Mouse (Mus musculus) embryonic facial prominence, embryonic 12.5 days (tissue): ENCODE measurements around the gene Otud7a. TPM values are rescaled to one million over a fixed set of nuclear protein-coding genes. Genes with fewer than 3 reads are reported as not detected.
A peak's percentile ranks its signal among the peaks of the same experiment; 100 is the strongest.
"Not testable (repeated sequence)": the region's sequence is repeated elsewhere in the genome, so short reads cannot be mapped to it uniquely, and the experiment has no call there.

Source experiments
- ATAC-seq: fragments of 200-750 bp; cut with Nextera tagmentation; 2 replicates; pipeline ENCODE4 v1.8.0; 2017; ENCODE audit not compliant: insufficient number of reproducible peaks, insufficient read depth, low FRiP score, low TSS enrichment
- H3K27ac ChIP-seq: fragments of 300-500 bp; sonication (generic); 2 replicates; pipeline ENCODE4 v1.5.1; 2016; ENCODE audit warnings: mild to moderate bottlenecking
- H3K27me3 ChIP-seq: fragments of 300-500 bp; sonication (generic); 2 replicates; pipeline ENCODE4 v1.6.1; 2016; ENCODE audit warnings: mild to moderate bottlenecking, moderate library complexity
- H3K36me3 ChIP-seq: fragments of 300-500 bp; sonication (generic); 2 replicates; pipeline ENCODE4 v1.6.1; 2016; ENCODE audit warnings: mild to moderate bottlenecking
- H3K4me1 ChIP-seq: fragments of 300-500 bp; sonication (generic); 2 replicates; pipeline ENCODE4 v1.6.1; 2016
- H3K4me2 ChIP-seq: fragments of 300-500 bp; sonication (generic); replicated peaks from 2 replicates; pipeline ENCODE4 v1.6.1; 2016; ENCODE audit warnings: mild to moderate bottlenecking, moderate library complexity
- H3K4me3 ChIP-seq: fragments of 300-500 bp; sonication (generic); 2 replicates; pipeline ENCODE4 v1.5.1; 2016; ENCODE audit warnings: mild to moderate bottlenecking
- H3K9ac ChIP-seq: fragments of 300-500 bp; sonication (generic); 2 replicates; pipeline ENCODE4 v1.6.1; 2016; ENCODE audit warnings: mild to moderate bottlenecking, moderate library complexity
- H3K9me3 ChIP-seq: fragments of 300-500 bp; sonication (generic); 2 replicates; pipeline ENCODE4 v1.6.1; 2016; ENCODE audit warnings: mild to moderate bottlenecking, moderate library complexity
- WGBS: fragments of 180-500 bp; shearing (Covaris S2); methylation state at CpG from one replicate; pipeline ENCODE4 v1.1.7; 2016; 5-methylcytosine and 5-hydroxymethylcytosine counted together
- polyA plus RNA-seq: library from polyadenylated mRNA; unstranded; fragments of >200 nt; fragmentation: Nextera tagmentation; extraction: Ambion mirVana; gene quantifications from 2 replicates; pipeline ENCODE4 v1.2.1, GENCODE M21; 2016

Otud7a gene
- polyA plus RNA-seq, 1 experiment from 2014 or later, result 0.28 TPM

DNA sequence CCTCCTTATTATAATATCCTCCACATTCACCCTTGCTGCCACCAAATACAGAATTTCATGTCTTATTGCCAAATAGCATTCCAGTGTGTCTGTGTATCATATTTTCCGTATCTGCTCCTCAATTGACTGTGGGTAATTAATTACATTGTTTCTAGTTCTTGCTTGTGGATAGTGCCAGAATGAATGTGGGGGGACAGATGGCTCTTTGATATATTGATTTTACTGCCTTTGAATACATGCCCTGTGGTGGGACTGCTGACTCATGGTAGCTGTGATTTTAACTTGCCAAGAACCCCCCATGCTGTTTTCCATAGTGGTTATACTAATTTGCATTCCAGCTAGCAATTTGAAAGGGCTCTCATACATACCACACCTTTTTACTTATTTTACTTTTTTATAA, 215.7 kb downstream of the Otud7a start:
- no peak overlapping the region for H3K9ac ChIP-seq
- no peak overlapping the region for H3K27ac ChIP-seq
- ATAC-seq, result no peak
- WGBS, result 83% methylated on average over 1 of the region's 1 CpGs
- H3K4me1 ChIP-seq, result no peaks in the 10 kb centered on the region
- no peak overlapping the region for H3K4me2 ChIP-seq
- H3K27me3 ChIP-seq, result no peaks in the 10 kb centered on the region
- no peaks in the 10 kb centered on the region for H3K36me3 ChIP-seq
- no peak overlapping the region for H3K4me3 ChIP-seq
- no peaks in the 10 kb centered on the region for H3K9me3 ChIP-seq

DNA sequence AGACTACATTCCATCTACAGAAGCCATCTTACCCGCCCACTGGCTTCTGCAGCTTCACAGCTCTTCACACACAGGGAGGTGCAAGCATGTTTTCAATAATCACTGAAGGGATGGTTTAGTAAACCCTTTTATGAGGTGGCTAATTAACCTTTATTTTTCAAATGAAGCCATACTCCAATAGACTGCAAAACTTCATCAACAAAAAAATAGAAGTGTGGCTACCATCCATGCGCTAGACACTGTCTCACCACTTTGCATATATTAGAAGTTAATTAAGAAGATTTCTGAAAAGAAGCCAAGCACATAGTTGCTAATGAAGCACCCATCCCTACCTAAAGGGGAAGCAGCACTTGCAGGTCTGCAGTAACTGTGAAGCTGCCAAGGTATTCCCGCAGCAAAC, 218.2 kb downstream of the Otud7a start:
- no peaks in the 10 kb centered on the region for H3K9me3 ChIP-seq
- no peak overlapping the region for H3K4me2 ChIP-seq
- H3K4me3 ChIP-seq, result no peak overlapping the region

GRCm38 (mm10) chr7:63665496-63665895, 220.9 kb downstream of the Otud7a start:
- Histone ChIP-seq H3K4me2 (no peak overlapping the region), H3K27ac (no peak overlapping the region), H3K4me1 (peaks cover 8% of the 10 kb centered on the region; the same call in 1 of the 2 replicates), H3K9me3 (no peaks in the 10 kb centered on the region), H3K4me3 (no peak overlapping the region), H3K36me3 (no peaks in the 10 kb centered on the region), H3K27me3 (no peaks in the 10 kb centered on the region), H3K9ac (no peak overlapping the region)
- 90% methylated on average over 3 of the region's 3 CpGs for WGBS
- ATAC-seq, result no peak

More for the DNA sequence above, 218.2 kb downstream of the Otud7a start:
- no peak overlapping the region for H3K27ac ChIP-seq
- H3K27me3 ChIP-seq, result no peaks in the 10 kb centered on the region
- H3K4me1 ChIP-seq, result no peaks in the 10 kb centered on the region
- ATAC-seq, result no peak
- no peak overlapping the region for H3K9ac ChIP-seq
- 90% methylated on average over 3 of the region's 3 CpGs for WGBS
- H3K36me3 ChIP-seq, result no peaks in the 10 kb centered on the region

GRCm38 (mm10) chr7:63667986-63668741, 223.6 kb downstream of the Otud7a start:
- Histone ChIP-seq H3K9ac (no peak overlapping the region), H3K4me3 (no peak overlapping the region), H3K27ac (no peak overlapping the region), H3K4me2 (0 out of 2 replicates have a peak overlapping the region, but pooled peaks have one; percentile 11), H3K36me3 (no peaks in the 10 kb centered on the region), H3K4me1 (peaks cover 8% of the 10 kb centered on the region; the same call in 1 of the 2 replicates), H3K9me3 (no peaks in the 10 kb centered on the region), H3K27me3 (no peaks in the 10 kb centered on the region)
- WGBS, result 46% methylated on average over 15 of the region's 15 CpGs
- ATAC-seq, result peak; percentile 76; the same call in 1 of the 2 replicates

DNA sequence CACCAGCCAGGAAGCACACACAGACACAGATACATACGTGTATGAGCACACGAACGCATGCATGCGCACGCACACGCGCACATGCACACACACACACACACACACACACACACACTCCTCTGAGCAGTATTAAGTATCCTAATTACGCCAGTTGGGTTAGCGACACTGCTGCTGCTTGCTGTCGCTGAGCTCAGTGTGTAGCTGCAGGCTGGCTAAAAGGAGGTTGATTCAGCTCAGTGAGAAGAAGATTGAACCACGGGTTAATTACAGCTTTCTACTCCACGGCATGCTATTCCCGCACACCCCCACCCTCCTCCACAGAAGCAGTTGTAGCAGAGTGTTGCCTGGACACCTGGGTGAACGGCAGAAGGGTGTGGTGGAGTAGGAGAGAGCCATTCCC, 224.4 kb downstream of the Otud7a start:
- no peak; the same call in 1 of the 2 replicates for ATAC-seq
- 65% methylated on average over 14 of the region's 14 CpGs for WGBS
- Histone ChIP-seq H3K27me3 (no peaks in the 10 kb centered on the region), H3K9me3 (no peaks in the 10 kb centered on the region), H3K9ac (no peak overlapping the region), H3K4me3 (no peak overlapping the region), H3K36me3 (no peaks in the 10 kb centered on the region), H3K4me1 (peaks cover 8% of the 10 kb centered on the region; the same call in 1 of the 2 replicates), H3K27ac (no peak overlapping the region), H3K4me2 (no peak overlapping the region)

DNA sequence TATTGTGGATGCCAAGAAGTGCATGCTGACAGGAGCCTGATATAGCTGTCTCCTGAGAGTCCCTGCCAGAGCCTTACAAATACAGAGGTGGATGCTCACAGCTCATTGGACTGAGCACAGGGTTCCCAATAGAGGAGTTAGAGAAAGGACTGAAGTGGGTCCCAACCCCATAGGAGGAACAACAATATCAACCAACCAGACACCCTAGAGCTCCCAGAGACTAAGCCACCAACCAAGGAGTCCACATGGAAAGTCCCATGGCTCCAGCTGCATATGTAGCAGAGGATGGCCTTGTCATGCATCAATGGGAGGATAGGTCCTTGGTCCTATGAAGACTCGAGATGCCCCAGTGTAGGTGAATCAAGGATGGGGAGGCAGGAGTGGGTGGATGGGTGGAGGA, 226.4 kb downstream of the Otud7a start:
- H3K4me3 ChIP-seq, H3K9ac ChIP-seq, H3K9me3 ChIP-seq, H3K27me3 ChIP-seq, H3K4me1 ChIP-seq, H3K36me3 ChIP-seq, H3K27ac ChIP-seq, H3K4me2 ChIP-seq, ATAC-seq: not testable (repeated sequence)
- WGBS, result 93% methylated on average over 1 of the region's 1 CpGs

DNA sequence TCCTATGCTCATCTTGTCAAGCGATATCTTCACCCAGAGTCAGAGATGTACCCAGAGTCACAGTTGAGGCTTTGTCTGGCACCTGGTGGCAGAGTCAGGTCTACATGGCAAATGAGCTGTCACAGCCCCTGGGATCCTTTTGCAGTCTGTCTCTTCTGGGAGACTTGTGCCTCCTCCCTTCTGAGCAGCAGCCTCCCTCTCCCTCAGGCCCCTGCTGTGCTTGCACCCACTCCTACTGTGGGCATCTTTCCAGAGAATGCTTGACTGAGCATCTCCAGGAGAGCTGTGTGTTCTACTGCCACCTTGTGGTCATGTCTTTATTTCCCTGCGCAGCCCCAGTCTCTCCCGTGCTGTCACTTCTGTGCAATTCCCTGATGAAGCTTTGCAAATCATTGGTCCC, 227.4 kb downstream of the Otud7a start:
- Histone ChIP-seq H3K36me3 (no peaks in the 10 kb centered on the region), H3K9ac (no peak overlapping the region), H3K4me1 (peaks cover 8% of the 10 kb centered on the region; the same call in 1 of the 2 replicates), H3K4me2 (no peak overlapping the region), H3K27me3 (no peaks in the 10 kb centered on the region), H3K9me3 (no peaks in the 10 kb centered on the region), H3K4me3 (no peak overlapping the region), H3K27ac (no peak overlapping the region)
- peak; percentile 50; the same call in 1 of the 2 replicates for ATAC-seq
- 24% methylated on average over 3 of the region's 3 CpGs for WGBS

GRCm38 (mm10) chr7:63676631-63677030, 232.1 kb downstream of the Otud7a start:
- Histone ChIP-seq H3K4me1 (no peaks in the 10 kb centered on the region), H3K4me2 (no peak overlapping the region), H3K9ac (no peak overlapping the region), H3K27ac (no peak overlapping the region), H3K9me3 (no peaks in the 10 kb centered on the region), H3K36me3 (no peaks in the 10 kb centered on the region), H3K4me3 (no peak overlapping the region), H3K27me3 (no peaks in the 10 kb centered on the region)
- ATAC-seq, result no peak
- WGBS, result 78% methylated on average over 5 of the region's 5 CpGs

GRCm38 (mm10) chr7:63677149-63677548, 232.6 kb downstream of the Otud7a start:
- WGBS, result 50% methylated on average over 2 of the region's 2 CpGs
- H3K4me1 ChIP-seq, result no peaks in the 10 kb centered on the region
- no peaks in the 10 kb centered on the region for H3K27me3 ChIP-seq
- no peak overlapping the region for H3K4me2 ChIP-seq
- no peaks in the 10 kb centered on the region for H3K9me3 ChIP-seq
- no peak for ATAC-seq
- no peak overlapping the region for H3K27ac ChIP-seq
- H3K9ac ChIP-seq, result no peak overlapping the region
- H3K36me3 ChIP-seq, result no peaks in the 10 kb centered on the region
- no peak overlapping the region for H3K4me3 ChIP-seq

DNA sequence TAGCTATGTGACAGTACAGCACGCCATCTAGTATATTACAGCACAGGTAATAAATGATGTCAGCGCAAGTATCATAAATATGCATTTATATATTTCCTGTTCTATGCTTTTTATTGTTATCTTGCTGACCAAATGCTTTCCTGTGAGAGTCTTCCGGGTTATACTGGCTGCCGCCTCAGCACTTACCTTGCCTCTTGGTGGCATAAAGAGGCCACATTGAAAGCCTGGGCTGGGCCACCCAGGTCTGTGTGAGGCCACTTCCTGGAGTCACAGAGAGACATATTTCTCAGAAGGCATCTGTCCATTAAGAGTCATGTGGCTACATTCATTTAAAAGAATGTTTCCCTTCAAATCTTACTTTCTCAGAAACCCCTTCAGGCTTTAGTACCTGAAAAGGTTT, 242.5 kb downstream of the Otud7a start:
- no peak overlapping the region for H3K27ac ChIP-seq
- H3K27me3 ChIP-seq, result no peaks in the 10 kb centered on the region
- no peaks in the 10 kb centered on the region for H3K9me3 ChIP-seq
- H3K4me3 ChIP-seq, result no peak overlapping the region
- H3K4me2 ChIP-seq, result no peak overlapping the region
- H3K9ac ChIP-seq, result no peak overlapping the region
- H3K4me1 ChIP-seq, result no peaks in the 10 kb centered on the region
- no peaks in the 10 kb centered on the region for H3K36me3 ChIP-seq
- no peak for ATAC-seq
- whole genome bisulfite sequencing, result 87% methylated on average over 4 of the region's 4 CpGs

DNA sequence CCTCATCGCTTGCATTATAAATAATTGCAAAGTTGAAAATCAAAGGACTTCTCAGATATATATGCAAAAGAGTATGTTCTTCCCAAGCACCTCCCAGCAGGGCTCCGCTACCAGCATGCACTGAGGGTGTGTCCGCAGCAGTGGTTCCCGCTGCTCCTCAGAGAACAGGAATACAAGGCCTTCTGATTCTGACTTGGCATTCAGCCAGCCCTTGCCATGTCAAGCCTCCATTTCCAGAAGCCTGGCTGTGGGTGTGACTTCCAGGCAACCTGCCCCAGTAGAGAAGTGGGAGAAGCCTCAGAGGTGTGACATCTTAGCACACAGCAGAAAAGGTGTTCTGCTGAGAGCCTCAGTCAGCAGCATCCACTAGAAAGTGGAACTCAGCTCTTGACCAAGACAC, 253.4 kb downstream of the Otud7a start:
- WGBS, result 88% methylated on average over 4 of the region's 4 CpGs
- Histone ChIP-seq H3K9me3 (no peaks in the 10 kb centered on the region), H3K4me2 (no peak overlapping the region), H3K27ac (no peak overlapping the region), H3K4me3 (no peak overlapping the region), H3K9ac (no peak overlapping the region), H3K36me3 (no peaks in the 10 kb centered on the region), H3K27me3 (no peaks in the 10 kb centered on the region), H3K4me1 (no peaks in the 10 kb centered on the region)
- ATAC-seq, result no peak

- 81% methylated on average over 8 of the region's 8 CpGs for WGBS
Observed at GRCm38 (mm10) chr7:63717903-63718302, 273.4 kb downstream of the Otud7a start.

More at GRCm38 (mm10) chr7:63717903-63718302, 273.4 kb downstream of the Otud7a start:
- Histone ChIP-seq H3K36me3 (no peaks in the 10 kb centered on the region), H3K9ac (no peak overlapping the region), H3K4me1 (no peaks in the 10 kb centered on the region), H3K27ac (no peak overlapping the region), H3K4me3 (no peak overlapping the region), H3K4me2 (no peak overlapping the region), H3K9me3 (no peaks in the 10 kb centered on the region), H3K27me3 (peaks cover 3% of the 10 kb centered on the region; the same call in 1 of the 2 replicates)
- no peak for ATAC-seq
